Mouse (Mus musculus): ENCODE measurements around the gene Ppp2r2c. TPM values are rescaled to one million over a fixed set of nuclear protein-coding genes. Genes with fewer than 3 reads are reported as not detected.
"Not testable (repeated sequence)": the region's sequence is repeated elsewhere in the genome, so short reads cannot be mapped to it uniquely, and the experiment has no call there.

The Ppp2r2c gene
- polyA plus RNA-seq, 1 experiment from 2014 or later = 0.83 TPM

DNA sequence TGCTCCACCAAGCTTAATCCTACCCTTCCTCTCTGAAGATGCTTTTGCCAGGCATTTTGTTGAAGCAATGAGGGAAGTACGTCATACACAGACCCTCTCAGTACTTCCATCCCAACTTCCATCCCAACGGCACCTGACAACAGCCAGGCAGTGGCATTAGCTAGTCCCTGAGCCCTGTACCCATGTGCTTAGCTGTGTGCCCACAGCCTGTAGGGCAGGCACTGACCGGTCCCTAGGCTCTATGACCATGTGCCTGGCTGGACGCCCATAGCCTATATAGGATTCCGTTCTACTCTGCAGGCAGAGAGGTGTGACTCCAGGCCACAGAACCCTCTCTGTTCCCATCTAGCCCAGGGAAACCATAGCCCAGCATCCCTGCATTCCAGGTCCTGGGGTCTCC, 69.7 kb downstream of the Ppp2r2c start:
- Histone ChIP-seq H3K4me1 (0 out of 2 replicates have a peak, but pooled peaks cover 3% of the 10 kb centered on the region), H3K9ac (no peak overlapping the region), H3K27ac (no peak overlapping the region), H3K27me3 (no peaks in the 10 kb centered on the region; the same call in 1 of the 2 replicates), H3K4me3 (no peak overlapping the region), H3K4me2 (no peak overlapping the region), H3K36me3 (no peaks in the 10 kb centered on the region), H3K9me3 (no peaks in the 10 kb centered on the region)
- WGBS = 80% methylated on average over 5 of the region's 5 CpGs
- no peak for ATAC-seq (ENCODE audit: insufficient number of reproducible peaks, low FRiP score, low TSS enrichment, low read depth)

DNA sequence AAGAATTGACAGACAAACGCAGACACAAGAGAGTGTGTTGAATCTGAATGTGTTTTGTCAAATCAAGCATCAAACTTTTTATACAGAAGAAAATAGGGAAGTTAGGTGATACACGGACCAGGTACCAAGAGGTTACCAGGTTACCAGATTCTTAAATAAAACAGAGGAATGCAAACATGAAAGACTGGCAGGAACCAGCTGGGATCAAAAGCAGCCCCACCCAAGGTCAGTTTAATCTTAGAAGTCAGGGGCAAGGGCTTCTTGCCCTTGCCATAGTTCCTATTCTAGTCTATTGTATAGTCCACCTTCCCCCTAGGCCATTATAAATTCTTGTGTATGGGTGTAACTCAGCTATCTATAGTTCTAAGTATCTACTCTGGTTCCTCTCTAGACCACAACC, 70.7 kb downstream of the Ppp2r2c start:
- H3K36me3 ChIP-seq; H3K9me3 ChIP-seq; H3K27ac ChIP-seq; H3K4me1 ChIP-seq; H3K4me3 ChIP-seq; H3K9ac ChIP-seq; ATAC-seq (ENCODE audit: insufficient number of reproducible peaks, low FRiP score, low TSS enrichment, low read depth); H3K27me3 ChIP-seq; H3K4me2 ChIP-seq: not testable (repeated sequence)
- WGBS = 59% methylated on average over 2 of the region's 2 CpGs

DNA sequence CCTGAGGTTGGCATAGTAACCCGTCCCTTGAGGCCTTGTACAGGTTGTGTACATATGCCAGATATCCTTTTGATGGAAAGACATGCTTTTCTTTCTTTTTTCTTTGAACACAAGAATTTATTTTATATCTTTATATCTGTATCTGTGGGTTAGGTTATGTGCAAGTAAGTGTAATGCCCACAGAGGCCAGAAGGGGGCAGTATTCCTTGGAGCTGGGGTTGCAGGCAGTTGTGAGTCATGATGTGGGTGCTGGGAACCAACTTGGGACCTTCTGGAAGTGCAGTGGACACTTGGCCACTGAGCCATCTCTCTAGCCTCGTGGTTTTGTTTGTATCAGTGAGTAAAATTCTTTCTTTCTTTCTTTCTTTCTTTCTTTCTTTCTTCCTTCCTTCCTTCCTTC, 74.1 kb downstream of the Ppp2r2c start:
- Histone ChIP-seq H3K4me1 (no peaks in the 10 kb centered on the region), H3K9me3 (no peaks in the 10 kb centered on the region), H3K4me2 (no peak overlapping the region), H3K27me3 (no peaks in the 10 kb centered on the region; the same call in 1 of the 2 replicates), H3K36me3 (no peaks in the 10 kb centered on the region), H3K4me3 (no peak overlapping the region), H3K9ac (no peak overlapping the region), H3K27ac (no peak overlapping the region)
- no peak for ATAC-seq (ENCODE audit: insufficient number of reproducible peaks, low FRiP score, low TSS enrichment, low read depth)
- WGBS = 83% methylated on average over 2 of the region's 2 CpGs

DNA sequence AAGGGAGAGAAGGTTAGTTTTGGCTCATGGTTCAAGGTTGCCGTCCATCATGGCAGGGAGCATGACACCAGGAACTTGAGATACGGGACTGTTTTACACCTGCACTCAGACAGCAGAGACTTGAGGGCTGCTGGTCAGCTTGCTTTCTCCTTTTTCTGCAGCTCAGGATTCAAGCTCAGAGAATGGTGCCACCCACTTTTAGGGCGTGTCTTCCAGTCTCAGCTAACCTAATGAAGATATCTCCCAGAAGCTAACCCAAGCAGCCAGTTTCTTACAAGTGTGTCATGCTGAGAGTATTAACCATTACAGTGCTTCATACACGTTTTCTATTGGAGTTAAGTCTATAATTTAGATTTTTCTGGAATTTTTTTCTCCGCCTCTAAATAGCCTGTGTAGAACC, 76.2 kb downstream of the Ppp2r2c start:
- Histone ChIP-seq H3K4me3 (no peak overlapping the region), H3K27me3 (peaks cover 4% of the 10 kb centered on the region), H3K36me3 (no peaks in the 10 kb centered on the region), H3K9me3 (no peaks in the 10 kb centered on the region), H3K9ac (no peak overlapping the region), H3K27ac (no peak overlapping the region), H3K4me1 (no peaks in the 10 kb centered on the region), H3K4me2 (no peak overlapping the region)
- 53% methylated on average over 5 of the region's 5 CpGs for WGBS
- ATAC-seq (ENCODE audit: insufficient number of reproducible peaks, low FRiP score, low TSS enrichment, low read depth) = no peak

DNA sequence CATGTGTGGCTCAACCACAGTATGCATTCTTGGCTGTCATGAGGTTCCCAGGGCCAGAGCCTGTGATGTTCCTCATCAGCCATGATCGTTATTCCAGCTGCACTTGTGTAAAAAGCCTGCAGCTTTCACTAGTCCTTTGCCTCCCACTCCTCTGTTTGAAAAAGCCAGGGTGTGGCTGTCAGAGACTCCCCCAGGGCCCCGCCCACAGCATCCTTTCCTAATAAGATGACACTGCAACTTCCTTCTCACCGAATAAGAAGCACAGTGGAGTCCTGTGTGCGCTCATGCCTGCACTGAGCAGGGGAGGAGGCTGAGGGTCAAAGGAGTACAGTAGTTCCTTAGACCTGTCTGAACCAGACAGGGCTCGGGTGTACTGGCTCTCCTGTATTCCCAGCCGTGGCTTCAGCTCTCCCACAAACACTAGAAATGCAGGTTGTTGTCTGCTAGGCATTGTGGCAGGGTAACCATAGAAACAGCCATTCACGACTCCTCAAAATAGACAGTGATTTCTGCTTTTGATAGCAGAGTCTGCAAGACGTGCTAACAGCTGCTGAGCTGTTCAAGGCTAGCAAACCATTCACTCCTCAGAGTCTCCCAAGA, 76.9 kb downstream of the Ppp2r2c start:
- Histone ChIP-seq H3K4me3 (no peak overlapping the region), H3K36me3 (no peaks in the 10 kb centered on the region), H3K27ac (no peak overlapping the region), H3K9ac (0 out of 2 replicates have a peak overlapping the region, but pooled peaks have one; percentile 1), H3K9me3 (no peaks in the 10 kb centered on the region), H3K27me3 (peaks cover 4% of the 10 kb centered on the region), H3K4me1 (no peaks in the 10 kb centered on the region), H3K4me2 (no peak overlapping the region)
- ATAC-seq (ENCODE audit: insufficient number of reproducible peaks, low FRiP score, low TSS enrichment, low read depth) = no peak
- 48% methylated on average over 8 of the region's 8 CpGs for WGBS

DNA sequence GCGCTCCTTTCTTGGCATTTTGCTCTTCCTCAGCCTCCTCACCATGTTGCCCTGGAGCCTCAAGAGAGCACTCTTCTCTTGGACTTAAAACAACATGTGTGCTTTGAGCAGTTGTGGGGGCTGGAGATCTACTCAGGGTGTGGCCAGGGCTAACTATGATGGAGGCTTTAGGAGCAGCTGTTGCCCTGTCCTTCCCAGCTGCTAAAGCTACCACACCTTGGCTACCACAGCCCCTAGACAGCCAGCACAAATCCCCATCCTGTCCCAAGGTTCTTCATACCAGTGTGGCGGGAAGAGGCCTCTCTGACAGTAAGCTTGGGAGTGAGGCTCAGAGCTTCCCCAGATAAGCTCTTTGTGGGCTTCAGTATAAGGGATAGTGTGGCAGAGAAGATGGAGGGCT, 77.4 kb downstream of the Ppp2r2c start:
- H3K36me3 ChIP-seq = no peaks in the 10 kb centered on the region
- no peak overlapping the region for H3K27ac ChIP-seq
- no peaks in the 10 kb centered on the region for H3K9me3 ChIP-seq
- no peak overlapping the region for H3K9ac ChIP-seq
- no peaks in the 10 kb centered on the region for H3K4me1 ChIP-seq
- H3K4me2 ChIP-seq = no peak overlapping the region
- no peak for ATAC-seq (ENCODE audit: insufficient number of reproducible peaks, low FRiP score, low TSS enrichment, low read depth)
- no peak overlapping the region for H3K4me3 ChIP-seq
- peaks cover 4% of the 10 kb centered on the region for H3K27me3 ChIP-seq
- 80% methylated on average over 2 of the region's 2 CpGs for WGBS

DNA sequence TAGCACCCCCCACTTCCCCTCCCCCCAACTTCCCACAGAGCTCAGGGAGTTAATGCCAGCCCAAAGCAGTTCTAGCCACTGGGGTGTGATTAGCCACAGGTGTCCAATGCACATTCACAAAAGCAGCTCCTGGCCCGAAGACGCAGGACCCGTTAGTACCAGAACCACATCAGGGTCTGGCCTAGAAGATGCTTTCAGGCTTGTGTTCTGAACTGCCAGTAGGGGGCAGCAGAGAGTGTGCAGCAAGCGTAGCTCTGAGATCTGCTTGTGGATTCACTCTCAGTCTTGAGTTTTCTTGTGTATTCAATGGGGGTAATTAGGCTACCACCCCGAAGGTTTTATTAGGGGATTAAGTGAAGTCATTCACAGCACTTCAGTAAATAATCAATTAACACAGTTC, 78.1 kb downstream of the Ppp2r2c start:
- Histone ChIP-seq H3K4me2 (no peak overlapping the region), H3K36me3 (no peaks in the 10 kb centered on the region), H3K9ac (no peak overlapping the region), H3K27me3 (peaks cover 4% of the 10 kb centered on the region), H3K27ac (no peak overlapping the region), H3K4me3 (no peak overlapping the region), H3K4me1 (no peaks in the 10 kb centered on the region), H3K9me3 (no peaks in the 10 kb centered on the region)
- whole genome bisulfite sequencing = 7% methylated on average over 5 of the region's 5 CpGs
- ATAC-seq (ENCODE audit: insufficient number of reproducible peaks, low FRiP score, low TSS enrichment, low read depth) = no peak

DNA sequence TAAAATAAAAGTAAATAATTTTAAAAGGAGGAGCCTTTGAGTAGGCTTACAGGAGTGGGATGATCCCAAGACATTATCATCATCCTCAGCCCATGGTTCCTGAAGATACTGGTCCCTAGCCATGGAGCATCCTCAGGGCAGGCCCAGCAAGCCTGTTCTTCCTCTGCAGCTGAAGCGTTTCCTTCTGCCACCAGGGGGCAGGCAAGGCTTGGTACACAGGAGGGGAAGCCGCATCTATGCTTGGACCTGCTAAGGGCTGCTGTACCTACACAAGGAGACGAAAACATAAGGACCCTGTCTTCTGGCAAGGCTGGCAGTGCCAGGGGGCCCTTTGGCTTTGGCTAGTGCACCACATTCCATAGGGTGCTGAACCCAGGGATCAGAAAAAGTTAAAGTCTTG, 80.5 kb downstream of the Ppp2r2c start:
- Histone ChIP-seq H3K27ac (no peak overlapping the region), H3K27me3 (peaks cover 4% of the 10 kb centered on the region), H3K9ac (no peak overlapping the region), H3K4me1 (no peaks in the 10 kb centered on the region), H3K4me3 (no peak overlapping the region), H3K36me3 (no peaks in the 10 kb centered on the region), H3K4me2 (no peak overlapping the region), H3K9me3 (no peaks in the 10 kb centered on the region)
- no peak for ATAC-seq (ENCODE audit: insufficient number of reproducible peaks, low FRiP score, low TSS enrichment, low read depth)
- WGBS = 14% methylated on average over 3 of the region's 3 CpGs

DNA sequence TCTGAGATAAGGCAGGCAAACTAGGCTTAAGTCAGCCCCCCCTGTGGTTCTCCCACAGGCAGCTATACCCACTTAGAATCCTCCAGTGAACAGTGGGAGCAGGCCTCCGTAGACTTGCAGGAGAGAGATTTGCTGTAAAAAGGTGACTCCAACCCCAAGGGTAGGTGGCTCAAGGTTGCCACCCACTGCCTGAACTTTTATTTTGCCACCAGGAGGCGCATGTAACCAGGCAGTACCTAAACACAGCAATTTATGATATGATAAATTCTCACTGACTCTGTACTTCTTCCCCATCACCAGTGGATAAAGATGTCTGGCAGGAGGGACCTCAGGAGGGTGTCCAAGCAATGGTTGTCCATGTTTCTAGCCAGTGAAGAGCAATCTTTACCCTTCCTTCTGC, 82.6 kb downstream of the Ppp2r2c start:
- H3K9ac ChIP-seq = peak overlapping the region; percentile 7; the same call in 1 of the 2 replicates
- H3K4me3 ChIP-seq = no peak overlapping the region
- 50% methylated on average over 2 of the region's 2 CpGs for WGBS
- H3K36me3 ChIP-seq = no peaks in the 10 kb centered on the region
- H3K4me2 ChIP-seq = no peak overlapping the region
- H3K4me1 ChIP-seq = no peaks in the 10 kb centered on the region
- H3K27ac ChIP-seq = no peak overlapping the region
- peaks cover 4% of the 10 kb centered on the region; the same call in 1 of the 2 replicates for H3K27me3 ChIP-seq
- no peak for ATAC-seq (ENCODE audit: insufficient number of reproducible peaks, low FRiP score, low TSS enrichment, low read depth)
- H3K9me3 ChIP-seq = no peaks in the 10 kb centered on the region

DNA sequence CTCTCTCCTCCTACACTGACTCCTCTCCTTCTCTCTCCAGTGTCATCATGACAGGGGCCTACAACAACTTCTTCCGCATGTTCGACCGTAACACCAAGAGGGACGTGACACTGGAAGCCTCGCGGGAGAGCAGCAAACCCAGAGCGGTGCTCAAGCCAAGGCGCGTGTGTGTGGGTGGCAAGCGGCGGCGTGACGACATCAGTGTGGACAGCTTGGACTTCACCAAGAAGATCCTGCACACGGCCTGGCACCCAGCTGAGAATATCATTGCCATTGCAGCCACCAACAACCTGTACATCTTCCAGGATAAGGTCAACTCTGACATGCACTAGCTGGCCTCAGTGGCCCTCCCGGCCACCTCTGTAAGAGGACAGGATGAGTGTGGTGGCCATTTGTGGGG, 84.0 kb downstream of the Ppp2r2c start:
- H3K9ac ChIP-seq = no peak overlapping the region
- H3K9me3 ChIP-seq = no peaks in the 10 kb centered on the region
- no peak overlapping the region for H3K4me2 ChIP-seq
- peaks cover 4% of the 10 kb centered on the region; the same call in 1 of the 2 replicates for H3K27me3 ChIP-seq
- H3K36me3 ChIP-seq = no peaks in the 10 kb centered on the region
- H3K4me3 ChIP-seq = no peak overlapping the region
- H3K4me1 ChIP-seq = no peaks in the 10 kb centered on the region
- no peak for ATAC-seq (ENCODE audit: insufficient number of reproducible peaks, low FRiP score, low TSS enrichment, low read depth)
- WGBS = 94% methylated on average over 15 of the region's 15 CpGs
- H3K27ac ChIP-seq = no peak overlapping the region

DNA sequence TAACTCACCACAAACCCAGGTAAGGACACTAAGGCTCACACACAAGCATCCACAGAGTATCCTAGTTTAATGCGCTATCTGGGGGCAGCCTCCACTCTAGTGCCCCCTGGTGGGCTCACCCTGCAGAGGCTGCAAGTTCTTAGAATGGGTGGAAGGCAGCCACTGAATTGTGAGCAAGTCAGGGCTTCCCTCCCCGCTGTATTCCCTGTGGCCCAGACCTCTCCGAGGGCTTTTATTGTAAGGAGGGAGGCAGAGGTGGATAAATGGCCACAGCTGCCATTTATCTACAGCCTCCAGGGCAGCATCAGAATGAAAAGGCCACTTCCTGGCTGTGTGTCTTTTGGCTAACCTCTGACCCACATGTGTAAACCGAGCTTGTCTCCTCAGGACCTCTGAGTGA, 87.1 kb downstream of the Ppp2r2c start:
- 21% methylated on average over 4 of the region's 4 CpGs for WGBS

DNA sequence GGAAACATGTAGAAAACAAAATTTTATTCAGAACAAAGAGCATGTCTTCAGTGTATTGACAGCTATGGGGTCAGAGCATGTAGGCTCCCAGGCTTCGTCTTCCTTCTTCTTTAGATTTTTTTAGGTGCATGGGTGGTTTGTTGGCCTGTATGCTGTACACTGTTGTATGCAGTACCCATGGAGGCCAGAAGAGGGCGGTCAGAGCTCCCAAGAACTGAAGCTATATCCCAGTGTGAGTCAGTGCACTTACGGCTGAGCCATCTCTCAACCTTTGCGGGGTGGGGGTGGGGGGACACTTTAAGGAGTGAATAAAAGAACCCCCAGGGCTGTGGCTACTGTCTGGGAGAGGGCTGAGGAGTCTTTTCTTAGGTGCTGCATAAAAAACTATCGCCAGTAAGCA, 90.5 kb downstream of the Ppp2r2c start:
- 34% methylated on average over 5 of the region's 5 CpGs for whole genome bisulfite sequencing
- Histone ChIP-seq H3K9ac (no peak overlapping the region), H3K4me3 (no peak overlapping the region), H3K27ac (no peak overlapping the region), H3K36me3 (no peaks in the 10 kb centered on the region), H3K9me3 (no peaks in the 10 kb centered on the region), H3K4me2 (no peak overlapping the region), H3K27me3 (no peaks in the 10 kb centered on the region), H3K4me1 (no peaks in the 10 kb centered on the region)
- no peak for ATAC-seq (ENCODE audit: insufficient number of reproducible peaks, low FRiP score, low TSS enrichment, low read depth)

More for the DNA sequence above, 87.1 kb downstream of the Ppp2r2c start:
- no peak overlapping the region for H3K4me2 ChIP-seq
- H3K9ac ChIP-seq = no peak overlapping the region
- no peaks in the 10 kb centered on the region for H3K9me3 ChIP-seq
- no peak for ATAC-seq (ENCODE audit: insufficient number of reproducible peaks, low FRiP score, low TSS enrichment, low read depth)
- H3K4me3 ChIP-seq = no peak overlapping the region
- H3K36me3 ChIP-seq = no peaks in the 10 kb centered on the region
- no peaks in the 10 kb centered on the region for H3K4me1 ChIP-seq
- H3K27ac ChIP-seq = no peak overlapping the region
- no peaks in the 10 kb centered on the region for H3K27me3 ChIP-seq

DNA sequence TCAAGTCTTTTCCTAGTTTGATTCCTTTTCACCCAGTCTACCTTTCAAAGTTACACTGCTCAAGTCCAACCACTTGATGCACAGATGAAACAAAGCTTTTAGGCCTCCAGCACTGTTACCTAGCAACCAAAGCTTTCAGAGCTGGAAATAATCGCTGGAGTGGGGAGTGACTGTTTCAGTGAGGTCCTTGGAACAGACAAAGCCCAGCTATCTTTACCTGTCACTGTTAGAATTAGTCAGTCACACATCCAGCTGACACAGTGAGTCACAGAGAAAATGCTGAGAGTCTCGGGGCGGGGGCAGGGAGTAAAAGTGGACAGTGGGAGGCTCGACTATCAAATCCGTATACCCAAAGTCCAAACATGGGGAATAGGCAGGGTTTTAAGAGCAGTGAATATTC, 92.2 kb downstream of the Ppp2r2c start:
- WGBS = 52% methylated on average over 5 of the region's 5 CpGs
- Histone ChIP-seq H3K9ac (no peak overlapping the region), H3K36me3 (peaks cover 8% of the 10 kb centered on the region; the same call in 1 of the 2 replicates), H3K4me3 (no peak overlapping the region), H3K27ac (no peak overlapping the region), H3K27me3 (no peaks in the 10 kb centered on the region), H3K4me1 (no peaks in the 10 kb centered on the region), H3K4me2 (no peak overlapping the region), H3K9me3 (no peaks in the 10 kb centered on the region)
- no peak for ATAC-seq (ENCODE audit: insufficient number of reproducible peaks, low FRiP score, low TSS enrichment, low read depth)
